Mouse (Mus musculus) kidney, adult 2 months (tissue): ENCODE results near the gene Kcnj4.

Source experiments
- CTCF ChIP-seq: fragments of 200-500 bp; conservative IDR thresholded peaks from 2 replicates; pipeline ENCODE4 v1.5.1; 2011; ENCODE audit warnings: low read depth, mild to moderate bottlenecking, control low read depth, low read length, moderate library complexity, mixed read lengths; ENCODE audit not compliant: insufficient read depth, insufficient read length
- POLR2A ChIP-seq: fragments of 200-500 bp; IDR thresholded peaks from one replicate; pipeline ENCODE4 v1.6.1; 2011; ENCODE audit warnings: low read depth, low read length, control low read depth

- TF ChIP-seq POLR2A (no peak), CTCF (no peak)
Measured at GRCm38 (mm10) chr15:79519400-79520220, 14.6 kb upstream of the Kcnj4 start.
